Mouse (Mus musculus): ENCODE results near the gene Sec61a1.
A peak's percentile ranks its signal among the peaks of the same experiment; 100 is the strongest.

DNA sequence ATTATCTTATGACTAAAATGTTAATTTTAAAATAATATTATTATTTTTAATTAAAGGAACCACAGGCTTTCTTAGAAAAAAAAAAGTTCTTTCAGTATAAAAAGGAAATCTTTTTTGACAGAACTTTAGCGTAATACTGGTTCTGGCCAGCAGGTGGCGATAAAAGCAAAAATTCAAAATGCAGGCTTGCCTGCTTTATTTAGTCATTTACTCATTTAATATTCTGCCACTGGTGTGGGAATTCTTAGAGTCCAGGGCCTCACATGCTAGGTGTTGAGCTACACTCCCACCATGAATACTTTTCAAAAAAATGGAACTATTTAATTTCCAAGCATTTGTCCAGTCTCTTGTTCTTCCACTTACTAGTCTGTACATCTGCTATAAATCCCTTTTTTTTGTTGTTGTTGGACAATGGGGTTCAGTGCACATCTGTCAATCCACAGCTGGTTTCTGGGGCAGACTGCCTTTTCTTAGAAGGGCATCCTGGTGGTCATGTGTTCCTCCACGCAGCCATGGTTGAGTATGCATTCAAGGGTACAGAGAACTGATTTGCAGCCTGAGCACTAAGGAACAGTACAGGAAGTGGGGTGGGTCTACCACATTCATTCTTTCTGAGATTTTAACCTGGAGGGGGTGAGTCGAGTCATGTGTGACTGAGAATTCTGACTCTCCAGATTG lies 30.6 kb upstream of the Sec61a1 start:
- TF ChIP-seq CTCF (IDR thresholded peaks at IDR 0.05; ENCODE audit: low read depth) (peak; percentile 77), EP300 (optimal IDR thresholded peaks at IDR 0.05) (no peak)

Measured in stomach, postnatal 0 days (tissue).